Mouse (Mus musculus) intestine, postnatal 0 days (tissue): Measurements from ENCODE around the gene Adam3. TPM values are rescaled to one million over a fixed set of nuclear protein-coding genes. Genes with fewer than 3 reads are reported as not detected.

Experiments used
- ATAC-seq: fragments of 200-750 bp; cut with Nextera tagmentation; 2 replicates; pipeline ENCODE4 v1.8.0; 2017; ENCODE audit warnings: mild to moderate bottlenecking, moderate TSS enrichment, moderate library complexity
- H3K27ac ChIP-seq: fragments of 300-500 bp; sonication (generic); 2 replicates; pipeline ENCODE4 v1.5.1; 2014; ENCODE audit warnings: mild to moderate bottlenecking, low read depth, low read length, moderate library complexity
- H3K27me3 ChIP-seq: fragments of 300-500 bp; sonication (generic); replicated peaks from 2 replicates; pipeline ENCODE4 v1.6.1; 2014; ENCODE audit warnings: low read length, mixed read lengths; ENCODE audit not compliant: control insufficient read depth, insufficient read depth
- H3K36me3 ChIP-seq: fragments of 300-500 bp; sonication (generic); 2 replicates; pipeline ENCODE4 v1.6.1; 2014; ENCODE audit warnings: mild to moderate bottlenecking, moderate library complexity; ENCODE audit not compliant: control insufficient read depth, insufficient read depth
- H3K4me1 ChIP-seq: fragments of 300-500 bp; sonication (generic); replicated peaks from 2 replicates; pipeline ENCODE4 v1.6.1; 2014; ENCODE audit warnings: antibody characterized with exemption, low read length, mixed read lengths; ENCODE audit not compliant: control insufficient read depth, insufficient read depth
- H3K4me2 ChIP-seq: fragments of 300-500 bp; sonication (generic); replicated peaks from 2 replicates; pipeline ENCODE4 v1.6.1; 2014; ENCODE audit warnings: low read depth, mild to moderate bottlenecking, moderate library complexity
- H3K4me3 ChIP-seq: fragments of 300-500 bp; sonication (generic); 2 replicates; pipeline ENCODE4 v1.5.1; 2014; ENCODE audit warnings: low read depth, low read length
- H3K9ac ChIP-seq: fragments of 300-500 bp; sonication (generic); 2 replicates; pipeline ENCODE4 v1.6.1; 2014; ENCODE audit warnings: mild to moderate bottlenecking, low read depth, low read length
- H3K9me3 ChIP-seq: fragments of 300-500 bp; sonication (generic); 2 replicates; pipeline ENCODE4 v1.6.1; 2016; ENCODE audit warnings: mixed run types; ENCODE audit not compliant: control insufficient read depth
- CTCF ChIP-seq: sonication (generic); IDR thresholded peaks from 2 replicates; pipeline ENCODE4 v1.5.1; 2016; ENCODE audit warnings: low read depth, mild to moderate bottlenecking, control low read depth, antibody characterized with exemption, moderate library complexity
- WGBS: fragments of 180-500 bp; shearing (Covaris S2); extraction: QIAGEN DNeasy Blood & Tissue Kit; methylation state at CpG from one replicate; pipeline ENCODE4 v1.1.7; 2014; 5-methylcytosine and 5-hydroxymethylcytosine counted together
- polyA plus RNA-seq: library from polyadenylated mRNA; unstranded; fragments of >200 nt; fragmentation: Nextera tagmentation; extraction: Ambion mirVana; gene quantifications from 2 replicates; pipeline ENCODE4 v1.2.1, GENCODE M21; 2015

The Adam3 gene
- 0.12 TPM in 1 of 2 replicates, not detected in the other for polyA plus RNA-seq

GRCm38 (mm10) chr8:24725630-24726029 is at the start of gene Adam3:
Gene Adam3 (minus strand): TSS chr8:24725852.
- ATAC-seq: no peak
- Histone ChIP-seq H3K4me3 (no peak within 1 kb of the TSS), H3K27me3 (no peaks in the 10 kb centered on the region), H3K9me3 (no peaks in the 10 kb centered on the region), H3K9ac (no peak within 1 kb of the TSS), H3K27ac (no peak within 1 kb of the TSS), H3K4me1 (no peaks in the 10 kb centered on the region), H3K4me2 (no peak within 1 kb of the TSS), H3K36me3 (no peaks in the 10 kb centered on the region)
- WGBS: 50% methylated on average over 11 of the region's 11 CpGs
- TF ChIP-seq CTCF: no peak

GRCm38 (mm10) chr8:24724886-24725626 is 596 bp downstream of the Adam3 start:
- Histone ChIP-seq H3K4me3 (no peak overlapping the region), H3K4me1 (no peaks in the 10 kb centered on the region), H3K9me3 (no peaks in the 10 kb centered on the region), H3K27ac (no peak overlapping the region), H3K27me3 (no peaks in the 10 kb centered on the region), H3K4me2 (no peak overlapping the region), H3K36me3 (no peaks in the 10 kb centered on the region), H3K9ac (no peak overlapping the region)
- TF ChIP-seq CTCF: no peak
- 50% methylated on average over 16 of the region's 16 CpGs for WGBS
- ATAC-seq: no peak

Other genes with a start within 250 kb of the Adam3 start
- 0.07 and 0.16 TPM in 2 replicates for gene Adam5, start 98.5 kb upstream of the Adam3 start, polyA plus RNA-seq